Mouse (Mus musculus) lung, postnatal 0 days (tissue): ENCODE measurements around the gene Ciapin1.

Experiments
- CTCF ChIP-seq: IDR thresholded peaks from 2 replicates; pipeline ENCODE4 v1.5.1; 2016; ENCODE audit warnings: antibody characterized with exemption, mild to moderate bottlenecking
- EP300 ChIP-seq: IDR thresholded peaks from 2 replicates; pipeline ENCODE4 v1.6.1; 2016; ENCODE audit warnings: antibody characterized with exemption, mild to moderate bottlenecking, control low read depth

DNA sequence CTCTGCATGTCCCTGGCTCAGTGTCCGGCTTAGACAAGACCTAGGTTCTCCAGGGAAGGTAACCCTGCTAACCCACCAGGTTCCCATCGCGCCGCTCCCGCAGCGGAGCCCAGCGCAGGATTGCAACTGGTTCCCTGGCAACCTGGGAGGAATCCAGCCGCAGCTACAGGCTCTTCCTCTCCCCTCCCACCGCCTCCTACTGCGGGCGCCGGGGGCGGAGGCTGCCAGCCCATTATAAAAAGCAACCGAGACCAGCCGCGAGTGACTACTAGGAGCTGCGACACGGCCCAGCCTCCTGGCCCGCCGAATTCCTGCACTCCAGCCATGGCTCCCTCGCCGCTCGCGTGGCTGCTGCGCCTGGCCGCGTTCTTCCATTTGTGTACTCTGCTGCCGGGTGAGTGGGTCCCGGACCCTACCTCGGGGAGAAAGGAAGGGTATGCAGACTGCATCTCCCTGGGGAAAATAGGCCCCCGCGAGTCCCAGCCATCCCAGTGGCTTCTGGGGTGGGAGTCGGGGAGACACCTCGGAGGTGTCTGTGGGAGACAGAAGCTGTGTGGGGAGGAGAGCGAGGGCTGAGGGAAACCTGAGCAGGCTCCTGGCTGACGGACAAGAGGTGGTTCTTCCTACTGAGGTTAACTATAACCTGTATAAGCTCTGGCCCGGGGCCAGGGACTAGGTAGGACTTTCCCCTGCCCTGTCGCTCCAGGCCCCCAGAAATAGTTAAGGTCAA is 66.1 kb downstream of the Ciapin1 start, which contains the start of gene Cx3cl1:
- TF ChIP-seq EP300 (no peak), CTCF (no peak)
